Mouse (Mus musculus): ENCODE data around the gene Morn5. TPM values are rescaled to one million over a fixed set of nuclear protein-coding genes. Genes with fewer than 3 reads are reported as not detected.

The Morn5 gene
- total RNA-seq, 2 experiments from 2014 or later = 1.8 to 2.5 TPM

GRCm38 (mm10) chr2:36103555-36104367 lies 54.5 kb downstream of the Morn5 start:
- no peak for DNase-seq (ENCODE audit: low spot score in 2 of 2)

GRCm38 (mm10) chr2:36104436-36104955 lies 55.2 kb downstream of the Morn5 start:
- DNase-seq (ENCODE audit: low spot score in 2 of 2) = no peak

GRCm38 (mm10) chr2:36104956-36105741 lies 55.9 kb downstream of the Morn5 start, which contains the start of gene Lhx6:
TSS of gene Lhx6 (minus strand) at chr2:36105408.
- no peak for DNase-seq (ENCODE audit: low spot score in 2 of 2)

- no peak for DNase-seq (ENCODE audit: low spot score in 2 of 2)
These were observed 59.4 kb downstream of the Morn5 start for GRCm38 (mm10) chr2:36108615-36109014.

DNA sequence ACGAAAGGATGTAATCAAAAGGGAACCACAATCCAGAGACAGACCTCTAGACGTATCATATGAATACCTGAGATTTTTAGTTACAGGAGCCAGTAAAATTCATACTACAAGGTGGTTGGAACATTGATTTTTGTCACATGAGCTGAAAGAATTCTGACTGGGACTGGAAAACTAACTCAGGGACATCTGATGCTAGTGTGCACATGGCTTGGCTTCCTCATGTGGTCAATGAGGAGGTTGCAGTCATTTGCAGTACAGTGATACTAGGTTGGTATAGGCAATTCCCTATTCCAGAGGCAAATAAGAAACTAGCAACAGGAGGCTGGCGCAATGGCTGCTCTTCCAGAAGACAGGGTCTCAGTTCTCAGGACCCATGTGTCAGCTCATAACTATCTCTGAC lies 63.4 kb downstream of the Morn5 start:
- no peak for DNase-seq (ENCODE audit: low spot score in 2 of 2)

DNA sequence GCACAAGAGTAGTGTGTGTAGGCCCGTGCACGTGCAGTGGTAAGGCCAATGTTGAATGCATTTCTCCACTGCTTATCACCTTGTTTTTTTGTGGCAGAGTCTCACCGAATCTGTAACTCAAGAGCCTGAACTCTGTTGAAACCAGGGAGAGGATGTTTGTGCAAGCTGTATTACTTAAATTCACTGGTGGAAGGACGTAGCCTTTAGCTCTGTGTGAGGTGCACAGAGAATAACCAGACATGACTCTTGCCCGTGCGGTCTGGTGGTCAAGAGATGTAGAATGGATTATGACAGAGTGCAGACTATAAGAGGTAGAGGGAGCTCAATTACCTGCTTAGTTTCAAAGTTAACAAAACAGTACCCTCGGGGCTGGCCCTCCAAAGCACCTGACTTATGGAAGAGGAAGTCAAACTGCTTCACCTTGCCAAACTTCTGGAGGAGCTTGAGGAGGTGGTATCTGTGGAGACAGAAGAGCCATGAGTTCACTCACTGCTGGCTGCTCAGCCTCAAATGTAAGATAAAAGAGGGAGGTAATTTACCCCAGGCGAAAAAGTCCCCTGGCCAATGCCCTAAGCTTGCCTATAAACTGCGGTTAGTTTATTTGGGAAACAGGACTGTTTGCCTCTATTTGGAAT lies 77.7 kb downstream of the Morn5 start:
- DNase-seq (ENCODE audit: low spot score in 2 of 2) = no peak

- no peak for DNase-seq (ENCODE audit: low spot score in 2 of 2)
These were observed 78.7 kb downstream of the Morn5 start for GRCm38 (mm10) chr2:36127973-36128372.

GRCm38 (mm10) chr2:36129051-36129450 lies 79.8 kb downstream of the Morn5 start:
- DNase-seq (ENCODE audit: low spot score in 2 of 2) = no peak

Other genes with a start within 250 kb of the Morn5 start
- gene Ttll11, start 69.5 kb upstream of the Morn5 start, total RNA-seq (2021) = 10 to 100 TPM; 35.2 to 36.8 TPM
- 100 to 1,000 TPM; 193 to 203 TPM for gene Ndufa8, start 52 bp upstream of the Morn5 start, total RNA-seq (2021)
- gene Lhx6, start 56.0 kb downstream of the Morn5 start, total RNA-seq (2021) = 10 to 100 TPM; 15.6 to 16.4 TPM
- gene Mrrf, start 86.9 kb downstream of the Morn5 start, total RNA-seq (2021) = 10 to 100 TPM; 17.0 to 20.2 TPM
- 10 to 100 TPM; 46.6 to 50.5 TPM for gene Rbm18, start 87.3 kb downstream of the Morn5 start, total RNA-seq (2021)
- 10 to 100 TPM; 17.9 to 18.0 TPM for gene Ptgs1, start 181.0 kb downstream of the Morn5 start, total RNA-seq (2021)

All from layer of hippocampus, adult 18-20 months (tissue).